Comparison of ENCODE assay signal across 22 mouse cellular contexts in genomic region chrX:73560681-73561080, GRCm38 (mm10). TPM values are rescaled to one million over a fixed set of nuclear protein-coding genes. Genes with fewer than 3 reads are reported as not detected.
DNase-seq lines count a peak whose midpoint lies in the region; ATAC-seq and TF ChIP-seq lines count a peak whose summit lies in the region.
"Had no signal": no experiment of that assay in that cellular context is flagged by ENCODE, and none has a peak within 500 bp of the region (broad histone marks: within the 10 kb centered on the region; RNA-seq: fewer than 3 reads in every experiment).

No protein-coding gene starts in this region.

- DNase-seq in lung, postnatal 0 days (ENCODE audit: low spot score), result peak; percentile 24
- no peak for DNase-seq in lung, postnatal 36 days
- peak; percentile 75 for DNase-seq in R1 (ENCODE audit: low read depth, low spot score)
- DNase-seq in heart, adult 9 months (ENCODE audit: low spot score in 2 of 2), result no peak
- DNase-seq: adrenal gland, adult 8-10 months; adrenal gland, postnatal 14 days; adrenal gland, postnatal 36 days; cerebellum, adult 11-12 months; cerebellum, adult 2 months; cerebellum, adult 9-10 months; cerebellum, postnatal 10 days; cerebellum, postnatal 25 days; forebrain, postnatal 0 days had no signal

- no peak overlapping the region for H3K27ac ChIP-seq in lung, postnatal 0 days (ENCODE audit: low read length)
- no peak overlapping the region for H3K27ac ChIP-seq in kidney, embryonic 14.5 days (ENCODE audit: low read depth, low read length)
- H3K27ac ChIP-seq: embryonic facial prominence, embryonic 10.5 days; embryonic facial prominence, embryonic 12.5 days; forebrain, embryonic 13.5 days; forebrain, embryonic 15.5 days had no signal

- no peak overlapping the region for H3K9ac ChIP-seq in lung, postnatal 0 days (replicated peaks; ENCODE audit: low read depth)
- H3K9ac ChIP-seq in kidney, embryonic 14.5 days (ENCODE audit: low read depth, low read length), result no peak overlapping the region
- H3K9ac ChIP-seq: embryonic facial prominence, embryonic 12.5 days; forebrain, embryonic 13.5 days; forebrain, embryonic 15.5 days; forebrain, postnatal 0 days had no signal

- H3K4me1 ChIP-seq in lung, postnatal 0 days (ENCODE audit: insufficient read depth, low read depth, low read length), result no peaks in the 10 kb centered on the region
- no peaks in the 10 kb centered on the region for H3K4me1 ChIP-seq in kidney, embryonic 14.5 days (ENCODE audit: control insufficient read depth, insufficient read depth, low read length)
- H3K4me1 ChIP-seq: embryonic facial prominence, embryonic 10.5 days; embryonic facial prominence, embryonic 12.5 days; forebrain, embryonic 13.5 days; forebrain, embryonic 15.5 days had no signal

- TF ChIP-seq EP300 in lung, postnatal 0 days (IDR thresholded peaks at IDR 0.05), result no peak

- no peaks in the 10 kb centered on the region for H3K9me3 ChIP-seq in lung, postnatal 0 days (ENCODE audit: low read length)
- no peaks in the 10 kb centered on the region for H3K9me3 ChIP-seq in kidney, embryonic 14.5 days (ENCODE audit: control insufficient read depth, low read length)
- H3K9me3 ChIP-seq: embryonic facial prominence, embryonic 10.5 days; embryonic facial prominence, embryonic 12.5 days; forebrain, embryonic 13.5 days; forebrain, embryonic 15.5 days; G1E had no signal

- H3K36me3 ChIP-seq in lung, postnatal 0 days (ENCODE audit: insufficient read depth, low read length), result no peaks in the 10 kb centered on the region
- no peaks in the 10 kb centered on the region for H3K36me3 ChIP-seq in kidney, embryonic 14.5 days (ENCODE audit: control insufficient read depth, insufficient read depth, low read length)
- H3K36me3 ChIP-seq: embryonic facial prominence, embryonic 10.5 days; embryonic facial prominence, embryonic 12.5 days; forebrain, embryonic 15.5 days; G1E had no signal

- no peaks in the 10 kb centered on the region for H3K27me3 ChIP-seq in lung, postnatal 0 days (replicated peaks; ENCODE audit: insufficient read depth, low read length)
- no peaks in the 10 kb centered on the region; the same call in 1 of the 2 replicates for H3K27me3 ChIP-seq in kidney, embryonic 14.5 days (ENCODE audit: control insufficient read depth, insufficient read depth, low read length)
- H3K27me3 ChIP-seq: forebrain, embryonic 13.5 days; forebrain, embryonic 15.5 days had no signal

- WGBS in lung, postnatal 0 days, result 32% methylated on average over 3 of the region's 3 CpGs
- WGBS in kidney, embryonic 14.5 days, result 38% methylated on average over 3 of the region's 3 CpGs

- no peak for ATAC-seq in lung, postnatal 0 days
- ATAC-seq in kidney, embryonic 14.5 days (ENCODE audit: low FRiP score, low TSS enrichment), result no peak
- ATAC-seq: activated CD4-positive, CD25-positive, alpha-beta regulatory T cell, adult 4 months; forebrain, embryonic 13.5 days; forebrain, embryonic 15.5 days; forebrain, postnatal 0 days; Patski had no signal

- no peak for TF ChIP-seq CTCF in lung, postnatal 0 days (IDR thresholded peaks at IDR 0.05)

- H3K4me2 ChIP-seq in lung, postnatal 0 days (replicated peaks; ENCODE audit: low read depth, low read length), result no peak overlapping the region
- H3K4me2 ChIP-seq in kidney, embryonic 14.5 days (replicated peaks; ENCODE audit: low read depth, low read length), result no peak overlapping the region
- H3K4me2 ChIP-seq: embryonic facial prominence, embryonic 12.5 days; forebrain, embryonic 13.5 days; forebrain, embryonic 15.5 days had no signal

- H3K4me3 ChIP-seq in lung, postnatal 0 days (ENCODE audit: low read depth, low read length), result no peak overlapping the region
- H3K4me3 ChIP-seq in kidney, embryonic 14.5 days (ENCODE audit: low read length), result no peak overlapping the region
- H3K4me3 ChIP-seq: embryonic facial prominence, embryonic 10.5 days; embryonic facial prominence, embryonic 12.5 days; forebrain, embryonic 13.5 days; forebrain, embryonic 15.5 days had no signal

RNA-seq across cellular contexts. Expression of gene Atp2b3, which starts 57.8 kb away (rescaled TPM):
- polyA plus RNA-seq in lung, postnatal 0 days (2015; fragmentation: Nextera tagmentation; extraction: Ambion mirVana), result not detected in 2 replicates
- polyA plus RNA-seq in kidney, embryonic 14.5 days (2014; fragmentation: Nextera tagmentation; extraction: Ambion mirVana), result 0.29 and 0.42 TPM in 2 replicates
- polyA plus RNA-seq: activated CD4-positive, CD25-positive, alpha-beta regulatory T cell, adult 4 months; C2C12; G1E had no signal

Comparison
In these comparisons a context has a peak if more than half of its experiments do, and no peak if none do; other contexts are left out.
1. DNase-seq: peak in lung, postnatal 0 days (single experiment) and R1 (single experiment); none in lung, postnatal 36 days (single experiment) and heart, adult 9 months (0 of 2).